Mouse (Mus musculus): ENCODE measurements around the gene Smyd3.

- TF ChIP-seq CTCF (IDR thresholded peaks at IDR 0.05; ENCODE audit: low read depth) (no peak), EP300 (optimal IDR thresholded peaks at IDR 0.05) (no peak)
Observed at GRCm38 (mm10) chr1:179072935-179073654, 444.7 kb downstream of the Smyd3 start.

Data from stomach, postnatal 0 days (tissue).